ENCODE assay signal across 9 mouse cellular contexts in genomic region chr16:55555224-55555623, GRCm38 (mm10).
A peak's percentile ranks its signal among the peaks of the same experiment; 100 is the strongest.
DNase-seq lines count a peak whose midpoint lies in the region; ATAC-seq and TF ChIP-seq lines count a peak whose summit lies in the region.
"Had no signal": no experiment of that assay in that cellular context is flagged by ENCODE, and none has a peak within 500 bp of the region (broad histone marks: within the 10 kb centered on the region; RNA-seq: fewer than 3 reads in every experiment).

No protein-coding gene starts in this region.

- H3ac ChIP-seq in myocyte (ENCODE audit: control insufficient read depth, insufficient read length): no peak overlapping the region

- H3K79me2 ChIP-seq in myocyte (ENCODE audit: control insufficient read depth, insufficient read depth): no peaks in the 10 kb centered on the region

- 24% methylated on average over 6 of the region's 6 CpGs for whole genome bisulfite sequencing in liver, embryonic 12.5 days (ENCODE audit: insufficient replicate concordance)
- 28% methylated on average over 6 of the region's 6 CpGs for WGBS in heart, embryonic 16.5 days
- WGBS in intestine, postnatal 0 days: 64% methylated on average over 6 of the region's 6 CpGs

- no peak for TF ChIP-seq CTCF in intestine, postnatal 0 days (IDR thresholded peaks at IDR 0.05; ENCODE audit: low read depth)

- H3K9ac ChIP-seq in liver, embryonic 12.5 days: no peak overlapping the region
- H3K9ac ChIP-seq in heart, embryonic 16.5 days (ENCODE audit: low read length): no peak overlapping the region
- no peak overlapping the region for H3K9ac ChIP-seq in intestine, postnatal 0 days (ENCODE audit: low read depth, low read length)
- H3K9ac ChIP-seq: limb, embryonic 12.5 days had no signal

- H3K4me1 ChIP-seq in liver, embryonic 12.5 days: 0 out of 2 replicates have a peak, but pooled peaks cover 8% of the 10 kb centered on the region
- H3K4me1 ChIP-seq in heart, embryonic 16.5 days (ENCODE audit: control insufficient read depth, insufficient read depth, low read length): 0 out of 2 replicates have a peak, but pooled peaks cover 5% of the 10 kb centered on the region
- 0 out of 2 replicates have a peak, but pooled peaks cover 4% of the 10 kb centered on the region for H3K4me1 ChIP-seq in intestine, postnatal 0 days (replicated peaks; ENCODE audit: control insufficient read depth, insufficient read depth, low read length)
- H3K4me1 ChIP-seq: limb, embryonic 12.5 days had no signal

- peak; percentile 9 for DNase-seq in liver
- peak; percentile 18 for DNase-seq in T-cell, adult 2 months (ENCODE audit: low spot score)
- no peak for DNase-seq in kidney, postnatal 4 days
- DNase-seq in cerebellum, adult 11-12 months: no peak

- H3K36me3 ChIP-seq in liver, embryonic 12.5 days: no peaks in the 10 kb centered on the region
- no peaks in the 10 kb centered on the region for H3K36me3 ChIP-seq in heart, embryonic 16.5 days (ENCODE audit: control insufficient read depth, insufficient read depth)
- H3K36me3 ChIP-seq in myocyte (ENCODE audit: control insufficient read depth, insufficient read depth): no peaks in the 10 kb centered on the region
- no peaks in the 10 kb centered on the region for H3K36me3 ChIP-seq in intestine, postnatal 0 days (ENCODE audit: control insufficient read depth, insufficient read depth)
- H3K36me3 ChIP-seq: limb, embryonic 12.5 days had no signal

- H3K9me3 ChIP-seq in liver, embryonic 12.5 days (replicated peaks): no peaks in the 10 kb centered on the region
- no peaks in the 10 kb centered on the region for H3K9me3 ChIP-seq in heart, embryonic 16.5 days (replicated peaks; ENCODE audit: control insufficient read depth, low read length)
- H3K9me3 ChIP-seq in intestine, postnatal 0 days (ENCODE audit: control insufficient read depth): no peaks in the 10 kb centered on the region
- H3K9me3 ChIP-seq: limb, embryonic 12.5 days had no signal

- no peak overlapping the region for H3K4me2 ChIP-seq in liver, embryonic 12.5 days
- peak overlapping the region; percentile 3; the same call in 1 of the 2 replicates for H3K4me2 ChIP-seq in heart, embryonic 16.5 days (ENCODE audit: low read depth, low read length)
- peak overlapping the region; percentile 69 for H3K4me2 ChIP-seq in myocyte (ENCODE audit: low read depth)
- H3K4me2 ChIP-seq in intestine, postnatal 0 days (replicated peaks; ENCODE audit: low read depth): no peak overlapping the region
- H3K4me2 ChIP-seq: limb, embryonic 12.5 days had no signal

- no peak for ATAC-seq in liver, embryonic 12.5 days
- ATAC-seq in heart, embryonic 16.5 days (replicated peaks; ENCODE audit: extremely low read depth, insufficient read depth, low FRiP score): peak; percentile 84
- no peak for ATAC-seq in intestine, postnatal 0 days

- H3K27ac ChIP-seq in liver, embryonic 12.5 days: no peak overlapping the region
- peak overlapping the region; percentile 43; the same call in 1 of the 2 replicates for H3K27ac ChIP-seq in heart, embryonic 16.5 days (ENCODE audit: low read length)
- H3K27ac ChIP-seq in intestine, postnatal 0 days (ENCODE audit: low read depth, low read length): no peak overlapping the region
- H3K27ac ChIP-seq: limb, embryonic 12.5 days had no signal

- peak; percentile 55 for TF ChIP-seq POLR2A in myocyte (IDR thresholded peaks at IDR 0.05; ENCODE audit: insufficient read length, low read depth)

- no peaks in the 10 kb centered on the region for H3K27me3 ChIP-seq in liver, embryonic 12.5 days (replicated peaks)
- no peaks in the 10 kb centered on the region for H3K27me3 ChIP-seq in heart, embryonic 16.5 days (ENCODE audit: control insufficient read depth, insufficient read depth, low read length)
- H3K27me3 ChIP-seq in myocyte (ENCODE audit: control insufficient read depth, insufficient read depth, insufficient read length): no peaks in the 10 kb centered on the region
- no peaks in the 10 kb centered on the region for H3K27me3 ChIP-seq in intestine, postnatal 0 days (replicated peaks; ENCODE audit: control insufficient read depth, insufficient read depth, low read length)
- H3K27me3 ChIP-seq: limb, embryonic 12.5 days had no signal

- no peak overlapping the region for H3K4me3 ChIP-seq in liver, embryonic 12.5 days
- no peak overlapping the region for H3K4me3 ChIP-seq in heart, embryonic 16.5 days (ENCODE audit: low read length)
- H3K4me3 ChIP-seq in myocyte: no peak overlapping the region
- no peak overlapping the region for H3K4me3 ChIP-seq in intestine, postnatal 0 days (ENCODE audit: low read depth, low read length)
- H3K4me3 ChIP-seq: limb, embryonic 12.5 days had no signal

TF ChIP-seq in myocyte, 11 proteins besides CTCF, POLR2A, EP300 and RAD21:
- TF ChIP-seq USF1 (IDR thresholded peaks at IDR 0.05; ENCODE audit: low read depth) (no peak), MYOD1 (IDR thresholded peaks at IDR 0.05; ENCODE audit: control insufficient read depth in 1 of 3, insufficient read length in 2 of 3, low read depth in 2 of 3) (peak in 1 of 3 experiments; percentile 66), MYOG (IDR thresholded peaks at IDR 0.05; ENCODE audit: control insufficient read depth in 1 of 3, insufficient read depth in 1 of 3, insufficient read length in 2 of 3, low read depth in 2 of 3) (no peak), REST (IDR thresholded peaks at IDR 0.05; ENCODE audit: insufficient read depth, insufficient read length) (no peak), E2F4 (IDR thresholded peaks at IDR 0.05; ENCODE audit: insufficient read depth) (no peak), POLR2AphosphoS2 (IDR thresholded peaks at IDR 0.05; ENCODE audit: insufficient read length, low read depth) (peak; percentile 28), SRF (IDR thresholded peaks at IDR 0.05; ENCODE audit: control insufficient read depth, insufficient read length, low read depth) (no peak), CEBPB (IDR thresholded peaks at IDR 0.05; ENCODE audit: insufficient read depth, poor library complexity, severe bottlenecking) (no peak), TCF12 (IDR thresholded peaks at IDR 0.05; ENCODE audit: insufficient read depth, poor library complexity, severe bottlenecking) (no peak), MAX (IDR thresholded peaks at IDR 0.05; ENCODE audit: low read depth) (no peak), TCF3 (IDR thresholded peaks at IDR 0.05; ENCODE audit: insufficient read length, low read depth) (no peak)

Comparison
In these comparisons a context has a peak if more than half of its experiments do, and no peak if none do; other contexts are left out.
1. DNase-seq: peak in liver (single experiment) and T-cell, adult 2 months (single experiment); none in kidney, postnatal 4 days (0 of 2) and cerebellum, adult 11-12 months (single experiment).
2. H3K4me2 ChIP-seq: peak in heart, embryonic 16.5 days (single experiment) and myocyte (single experiment); none in liver, embryonic 12.5 days (single experiment) and intestine, postnatal 0 days (single experiment).